Mouse (Mus musculus): ENCODE data around the gene Gss.
"Not testable (repeated sequence)": the region's sequence is repeated elsewhere in the genome, so short reads cannot be mapped to it uniquely, and the experiment has no call there.

Gene Gss

DNA sequence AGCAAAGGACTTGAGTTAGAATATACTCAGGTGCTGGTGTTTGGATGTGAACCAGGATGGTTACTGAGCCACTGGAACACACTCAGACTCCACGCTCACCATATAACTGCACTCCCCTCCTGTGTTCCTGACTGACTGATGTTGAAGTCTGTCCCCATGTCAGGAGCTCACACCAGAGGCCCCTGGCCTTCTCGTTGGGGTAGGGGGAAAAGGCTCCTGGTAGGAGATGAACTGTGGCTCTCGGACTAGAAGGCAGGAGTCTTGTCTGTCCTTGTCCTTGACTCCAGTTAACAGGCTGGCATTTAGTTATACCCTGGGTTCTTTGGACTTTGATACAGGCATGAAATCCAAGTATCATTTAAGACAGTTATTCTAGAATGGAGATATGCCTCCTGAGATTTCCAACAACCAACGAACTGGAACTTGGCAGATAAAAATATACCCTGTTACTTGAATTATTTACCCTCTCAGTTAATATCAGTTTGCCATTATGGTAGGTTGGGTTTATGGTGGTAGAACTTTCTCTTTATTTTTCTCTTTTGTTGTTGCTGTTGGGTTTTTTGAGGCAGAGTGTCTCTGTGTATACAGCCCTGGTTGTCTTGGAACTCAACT is 10.1 kb downstream of the Gss start:
- in situ Hi-C loops (cut with MboI; ENCODE audit: unreplicated experiment in 2 of 2), result loop anchor here in 1 of 2 experiments (5.0 kb wide), 1 partner anchor 65 kb away; the partner anchor contains the start of genes Acss2 and Ggt7

- in situ Hi-C loops (cut with MboI; ENCODE audit: unreplicated experiment in 2 of 2), result loop anchor here in 1 of 2 experiments (5.0 kb wide), 1 partner anchor 63 kb away; the partner anchor contains the start of genes Acss2 and Ggt7
Measured at GRCm38 (mm10) chr2:155580331-155580730, 12.3 kb downstream of the Gss start.

DNA sequence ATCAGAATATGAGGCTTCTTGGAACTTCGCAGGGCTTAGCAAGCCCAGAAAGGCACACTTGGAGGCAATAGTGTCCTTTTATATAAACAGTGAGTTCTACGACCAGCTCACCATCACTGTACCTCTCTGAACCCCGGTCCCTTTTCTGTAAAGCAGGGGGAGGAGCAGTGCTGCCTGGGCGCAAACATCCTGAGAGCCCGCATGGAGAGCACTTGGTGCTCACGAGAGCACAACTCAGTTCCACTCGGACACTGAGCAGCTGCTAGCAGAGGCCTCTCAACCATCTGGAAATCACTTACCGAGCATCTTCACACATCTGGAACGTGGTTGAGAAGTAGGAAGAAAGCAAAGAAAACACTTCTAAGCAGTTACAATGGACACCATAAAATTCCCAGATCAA is 16.0 kb downstream of the Gss start:
- in situ Hi-C loops (cut with MboI; ENCODE audit: unreplicated experiment in 2 of 2), result no loop called here

GRCm38 (mm10) chr2:155574700-155575099 is 17.9 kb downstream of the Gss start:
- in situ Hi-C loops (cut with MboI; ENCODE audit: unreplicated experiment in 2 of 2), result no loop called here

DNA sequence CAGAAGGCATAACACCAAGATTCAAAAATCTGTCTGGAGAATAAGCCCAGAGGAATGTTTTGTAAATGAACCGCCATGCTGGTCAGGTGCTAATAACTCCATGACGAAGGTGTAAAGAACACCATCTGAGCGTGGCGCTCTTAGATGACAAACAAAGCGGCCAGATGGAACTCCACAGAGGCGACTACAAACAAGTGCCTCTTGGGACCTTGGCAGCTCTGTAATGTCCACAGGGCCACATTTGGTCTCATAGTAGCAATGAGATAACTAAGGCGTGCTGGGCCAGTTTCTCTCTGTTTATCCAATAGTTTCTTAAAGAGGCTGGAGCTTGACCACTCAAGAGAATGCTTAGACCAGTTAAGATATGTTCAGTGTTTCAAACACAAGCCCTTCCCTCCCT is 18.6 kb downstream of the Gss start:
- in situ Hi-C loops (cut with MboI; ENCODE audit: unreplicated experiment in 2 of 2), result no loop called here

GRCm38 (mm10) chr2:155573001-155573400 is 19.6 kb downstream of the Gss start:
- in situ Hi-C loops (cut with MboI; ENCODE audit: unreplicated experiment in 2 of 2), result no loop called here

- in situ Hi-C loops (cut with MboI; ENCODE audit: unreplicated experiment in 2 of 2), result no loop called here
Measured at GRCm38 (mm10) chr2:155569223-155569807, 23.3 kb downstream of the Gss start.

GRCm38 (mm10) chr2:155567751-155568150 is 24.9 kb downstream of the Gss start:
- in situ Hi-C loops (cut with MboI; ENCODE audit: unreplicated experiment in 2 of 2), result no loop called here

- in situ Hi-C loops (cut with MboI; ENCODE audit: unreplicated experiment in 2 of 2), result no loop called here
Measured at GRCm38 (mm10) chr2:155562934-155563333, 29.7 kb downstream of the Gss start.

- in situ Hi-C loops (cut with MboI; ENCODE audit: unreplicated experiment in 2 of 2), result no loop called here
Measured at GRCm38 (mm10) chr2:155562209-155562608, 30.4 kb downstream of the Gss start.

GRCm38 (mm10) chr2:155554426-155554985 is 38.1 kb downstream of the Gss start:
- in situ Hi-C loops (cut with MboI; ENCODE audit: unreplicated experiment in 2 of 2), result no loop called here

DNA sequence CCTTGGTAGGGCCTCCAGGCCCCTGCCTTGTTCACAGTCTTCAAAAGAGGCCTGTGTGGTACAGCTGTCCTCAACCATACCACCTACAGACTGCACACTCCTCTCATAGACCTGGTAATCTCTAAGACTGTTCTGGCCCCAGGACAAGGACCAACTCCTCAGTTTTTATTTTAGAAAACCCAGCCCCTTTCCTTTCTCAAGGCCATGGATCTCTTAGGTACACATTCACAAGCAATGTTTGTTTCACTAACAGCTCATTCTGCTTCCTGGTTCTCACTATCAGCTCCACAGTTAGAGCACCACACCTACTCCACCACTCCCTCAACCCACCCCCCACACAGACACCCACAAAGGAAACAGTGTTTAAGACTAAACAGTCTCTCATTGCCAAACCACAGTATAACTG is 39.7 kb downstream of the Gss start:
- in situ Hi-C loops (cut with MboI; ENCODE audit: unreplicated experiment in 2 of 2), result no loop called here

DNA sequence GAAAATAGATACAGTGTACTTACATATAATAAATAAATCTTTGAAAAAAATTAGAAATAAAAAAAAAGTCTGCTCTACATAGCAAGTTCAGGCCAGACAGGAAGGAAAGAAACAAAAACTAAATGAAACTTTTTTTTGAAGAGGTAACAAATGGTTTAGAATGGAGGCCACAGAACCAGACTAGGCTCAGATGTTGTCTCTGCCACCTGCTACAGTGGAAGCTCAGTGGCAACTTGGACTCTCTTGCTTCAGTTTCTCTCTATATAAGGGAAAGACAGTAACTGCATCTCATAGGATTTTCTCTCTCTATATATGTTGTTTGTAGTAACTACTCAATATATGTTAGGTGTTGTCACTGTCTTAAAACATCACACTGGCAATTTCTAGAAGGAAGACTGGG is 40.3 kb downstream of the Gss start:
- in situ Hi-C loops (cut with MboI; ENCODE audit: unreplicated experiment in 2 of 2), result no loop called here

- in situ Hi-C loops (cut with MboI; ENCODE audit: unreplicated experiment in 2 of 2), result no loop called here
Measured at GRCm38 (mm10) chr2:155546955-155547354, 45.7 kb downstream of the Gss start.

DNA sequence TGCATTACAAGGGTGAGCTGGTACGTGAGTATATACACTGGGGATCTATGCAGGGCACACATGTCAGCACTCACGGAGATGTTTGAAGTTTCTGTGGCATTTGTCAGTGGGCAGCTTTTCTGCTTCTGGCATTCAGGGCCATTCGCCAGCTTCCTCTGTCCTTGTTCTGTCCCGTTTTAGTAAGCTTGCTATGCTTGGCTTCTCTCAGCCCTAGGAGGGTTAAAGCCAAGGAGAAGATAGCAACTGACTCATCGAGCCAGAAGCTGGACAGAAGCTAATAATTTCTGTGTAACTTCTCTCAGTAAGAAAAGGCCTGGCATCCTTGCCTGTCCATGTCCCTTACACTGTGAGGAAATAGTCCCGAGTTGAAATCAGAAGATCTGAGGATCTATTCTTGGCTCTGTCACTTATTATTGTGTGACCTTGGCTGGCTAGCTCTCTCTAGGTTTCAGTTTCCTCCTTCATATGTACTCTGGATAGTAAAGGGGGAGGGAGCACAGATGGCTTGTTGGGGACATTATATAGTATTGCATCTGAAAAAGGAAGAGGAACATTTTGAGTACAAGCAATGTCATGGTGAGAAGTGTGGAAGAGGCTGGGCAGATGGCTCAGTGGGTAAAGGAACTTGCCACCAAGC is 51.7 kb downstream of the Gss start:
- in situ Hi-C loops (cut with MboI; ENCODE audit: unreplicated experiment in 2 of 2), result no loop called here

DNA sequence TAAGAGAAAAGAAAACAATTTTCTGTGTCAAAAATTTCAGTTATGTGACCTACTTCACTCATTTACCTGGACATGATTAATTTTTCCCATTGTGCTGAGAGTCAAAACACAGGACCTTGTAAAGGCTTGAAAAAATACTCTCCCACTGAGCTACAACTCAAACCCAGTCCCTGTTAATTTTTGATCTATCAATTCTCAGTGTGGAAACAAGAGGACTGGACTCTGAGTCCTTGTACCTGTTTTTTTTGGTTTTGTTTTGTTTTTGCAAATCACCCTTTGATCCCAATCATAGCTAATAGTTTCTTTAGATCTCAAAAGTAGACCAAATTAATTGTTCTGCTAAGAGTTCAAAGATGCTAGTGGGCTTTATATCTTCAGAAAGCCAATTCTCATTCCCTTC is 52.9 kb downstream of the Gss start:
- in situ Hi-C loops (cut with MboI; ENCODE audit: unreplicated experiment in 2 of 2), result no loop called here

- in situ Hi-C loops (cut with MboI; ENCODE audit: unreplicated experiment in 2 of 2), result not testable (repeated sequence)
Measured at GRCm38 (mm10) chr2:155538463-155539057, 54.0 kb downstream of the Gss start.

DNA sequence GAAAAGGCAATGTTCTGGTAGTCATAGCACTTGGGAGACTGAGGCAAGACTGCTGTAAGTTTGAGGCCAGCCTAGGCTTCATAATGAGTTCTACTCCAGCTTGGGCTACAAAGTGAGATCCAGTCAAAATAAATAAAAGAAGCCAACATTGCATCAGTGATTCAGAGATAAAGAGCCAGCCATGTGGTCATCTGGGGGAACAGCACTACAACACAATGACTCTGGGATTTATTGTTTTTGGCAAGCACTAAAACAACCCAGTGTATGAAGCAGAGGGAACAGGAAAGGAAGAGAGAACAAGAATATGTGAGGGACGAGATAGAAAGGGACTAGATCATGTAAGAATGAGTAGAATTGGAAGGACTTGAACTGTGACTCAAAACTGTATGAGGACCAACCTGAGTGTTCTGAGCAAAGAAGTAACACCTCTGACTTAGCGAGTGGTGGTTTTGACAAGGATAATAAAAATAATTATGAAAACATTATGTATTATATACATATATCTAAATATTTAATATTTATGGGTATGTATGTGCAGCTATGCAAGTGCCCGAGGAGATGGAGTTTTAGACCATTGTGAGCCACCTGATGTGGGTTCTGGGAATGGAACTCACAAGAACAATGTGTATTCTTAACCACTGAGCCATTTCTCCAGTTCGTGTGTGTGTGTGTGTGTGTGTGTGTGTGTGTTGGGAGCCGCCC is 54.7 kb downstream of the Gss start:
- in situ Hi-C loops (cut with MboI; ENCODE audit: unreplicated experiment in 2 of 2), result no loop called here

GRCm38 (mm10) chr2:155536292-155536691 is 56.3 kb downstream of the Gss start:
- in situ Hi-C loops (cut with MboI; ENCODE audit: unreplicated experiment in 2 of 2), result no loop called here

DNA sequence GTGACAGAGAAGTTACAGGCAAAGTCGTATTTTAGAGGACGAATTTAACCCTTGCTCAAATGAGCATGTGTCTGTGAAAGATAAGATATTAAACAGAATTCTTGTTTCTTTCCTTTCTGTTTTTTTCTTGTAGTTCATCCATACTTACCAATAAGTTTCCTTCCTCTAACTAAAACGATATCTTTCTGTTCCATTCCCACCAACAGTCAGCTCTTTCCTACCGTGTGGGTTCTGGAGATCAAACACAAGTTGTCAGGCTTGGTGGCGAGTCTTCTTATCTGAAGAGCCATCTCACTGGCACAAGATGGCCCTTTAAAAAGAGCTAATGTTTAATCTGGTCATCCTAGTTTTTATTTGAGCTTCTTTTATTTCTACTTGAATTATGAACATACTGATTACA is 65.2 kb downstream of the Gss start:
- in situ Hi-C loops (cut with MboI; ENCODE audit: unreplicated experiment in 2 of 2), result no loop called here

GRCm38 (mm10) chr2:155524378-155524777 is 68.2 kb downstream of the Gss start:
- in situ Hi-C loops (cut with MboI; ENCODE audit: unreplicated experiment in 2 of 2), result no loop called here
